Mouse (Mus musculus) adrenal gland (tissue): Measurements from ENCODE around the gene Espn.

ENCODE experiments used
- intact Hi-C: fragments of 180-260 bp; cut with DNase I; formaldehyde crosslinking; loops from one replicate; pipeline ENCODE4 v1.15.1; 2025

Gene Espn

DNA sequence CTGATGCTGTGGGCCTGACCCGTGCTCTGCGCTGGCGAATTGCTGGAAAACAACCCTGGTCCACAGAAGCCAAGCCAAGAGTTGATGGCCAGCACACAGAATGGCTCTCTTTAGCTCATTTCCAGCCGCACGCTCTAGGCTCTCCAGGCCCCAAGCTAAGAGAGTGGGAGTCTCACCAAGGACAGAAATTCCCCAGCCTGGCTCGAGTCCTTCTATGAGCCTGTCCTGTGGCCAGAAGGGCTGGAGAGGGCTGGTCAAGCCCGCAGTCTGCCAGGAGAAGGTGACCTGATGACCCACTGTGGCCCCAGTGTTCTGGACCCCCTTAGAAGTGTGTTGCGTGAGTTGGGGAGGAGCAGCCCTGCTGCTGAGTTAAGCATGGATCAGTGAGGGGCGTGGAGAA, 75.0 kb downstream of the Espn start:
- intact Hi-C loops, result no loop called here

- intact Hi-C loops, result no loop called here
These were observed 77.6 kb downstream of the Espn start for GRCm38 (mm10) chr4:152074548-152074947.

GRCm38 (mm10) chr4:152073715-152074114, 78.5 kb downstream of the Espn start:
- intact Hi-C loops, result no loop called here

- intact Hi-C loops, result no loop called here
These were observed 79.5 kb downstream of the Espn start for GRCm38 (mm10) chr4:152072655-152073054.

- intact Hi-C loops, result no loop called here
These were observed 80.0 kb downstream of the Espn start, which contains the start of gene Plekhg5 for GRCm38 (mm10) chr4:152072121-152072601. Gene Plekhg5 (plus strand): TSS chr4:152072498.

DNA sequence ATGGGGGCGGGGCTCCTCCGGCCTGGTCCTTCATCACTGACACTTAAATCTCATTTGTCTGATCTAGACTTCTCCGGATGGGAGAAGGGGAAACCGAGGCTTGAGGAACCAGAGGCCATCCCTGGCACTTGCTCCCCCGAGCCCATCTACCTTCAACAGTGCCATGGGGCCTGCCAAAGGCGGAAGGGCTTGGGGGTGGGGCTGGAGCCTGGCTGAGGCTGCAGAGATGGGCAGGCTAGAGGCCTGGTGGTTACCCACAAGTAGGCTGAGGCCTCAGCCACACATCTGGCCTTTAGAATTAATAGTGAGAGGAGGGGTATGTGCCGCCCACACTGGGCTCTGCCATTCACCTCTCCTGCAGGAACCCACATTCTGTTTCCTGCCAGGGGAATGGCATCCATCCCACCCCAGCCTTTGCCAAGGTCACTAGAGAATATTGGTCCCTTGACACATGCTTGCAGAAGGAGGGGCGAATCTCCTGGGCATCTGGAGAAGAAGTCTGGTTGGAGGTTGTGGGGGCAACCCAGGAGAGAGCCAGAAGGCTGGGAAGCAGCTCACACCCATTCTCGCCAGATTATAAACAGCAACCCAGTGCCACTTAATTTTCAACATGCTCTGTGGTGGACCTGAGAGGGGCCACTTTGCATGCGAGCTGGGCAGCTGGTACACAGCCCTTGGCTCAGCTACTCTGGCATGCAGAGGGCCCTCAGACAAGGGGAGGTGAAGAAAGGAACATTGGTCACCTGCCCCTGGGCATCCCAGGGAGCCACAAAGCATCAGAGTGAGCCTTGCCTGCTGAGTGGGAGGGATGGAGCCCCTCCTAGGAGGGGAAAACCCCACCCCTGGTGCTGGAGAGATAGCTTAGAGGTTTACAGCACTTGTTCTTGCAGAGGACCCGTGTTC, 81.4 kb downstream of the Espn start:
- intact Hi-C loops, result no loop called here
